Mouse (Mus musculus): ENCODE results near the gene Syne1.

Gene Syne1

DNA sequence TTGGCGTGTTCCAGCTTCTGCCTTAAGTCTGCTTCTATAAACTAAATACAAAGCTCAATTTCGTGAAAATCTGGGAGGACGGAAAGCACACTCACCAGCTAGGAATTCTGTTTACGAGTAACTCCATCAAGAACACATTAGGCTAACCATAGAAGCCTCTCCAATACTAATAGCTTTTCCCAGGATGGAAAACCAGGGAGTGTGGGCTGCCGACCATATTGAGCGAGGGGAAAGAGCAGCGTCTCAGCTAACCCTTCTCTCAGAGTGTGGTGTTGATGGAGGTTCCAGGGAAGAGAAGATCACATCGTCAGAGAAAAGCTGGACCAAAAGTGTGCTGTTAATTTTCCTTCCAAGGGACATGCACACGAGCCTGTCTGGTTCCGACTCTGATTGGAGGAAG is 241.9 kb downstream of the Syne1 start:
- no peak for DNase-seq (ENCODE audit: low read depth, low spot score)

DNA sequence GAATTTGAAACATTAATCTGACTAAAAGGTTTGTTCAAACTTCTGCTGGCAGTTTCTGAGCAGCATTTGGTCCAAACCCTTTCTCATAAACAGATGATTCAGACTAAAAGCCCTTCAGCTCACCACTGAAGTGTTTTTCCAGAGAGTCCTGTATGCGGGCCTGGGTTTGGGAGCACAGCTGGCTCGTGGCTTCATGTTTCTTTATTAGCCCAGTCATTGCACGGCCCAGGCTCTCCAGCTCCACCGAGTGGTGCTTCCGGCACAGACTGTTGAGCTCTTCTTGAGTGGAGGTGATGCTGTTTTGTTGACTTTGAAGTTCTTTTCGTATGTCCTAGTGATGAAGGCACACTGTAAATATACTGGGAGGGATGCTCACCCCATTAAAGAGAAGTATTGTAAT is 245.7 kb downstream of the Syne1 start:
- no peak for DNase-seq (ENCODE audit: low read depth, low spot score)

DNA sequence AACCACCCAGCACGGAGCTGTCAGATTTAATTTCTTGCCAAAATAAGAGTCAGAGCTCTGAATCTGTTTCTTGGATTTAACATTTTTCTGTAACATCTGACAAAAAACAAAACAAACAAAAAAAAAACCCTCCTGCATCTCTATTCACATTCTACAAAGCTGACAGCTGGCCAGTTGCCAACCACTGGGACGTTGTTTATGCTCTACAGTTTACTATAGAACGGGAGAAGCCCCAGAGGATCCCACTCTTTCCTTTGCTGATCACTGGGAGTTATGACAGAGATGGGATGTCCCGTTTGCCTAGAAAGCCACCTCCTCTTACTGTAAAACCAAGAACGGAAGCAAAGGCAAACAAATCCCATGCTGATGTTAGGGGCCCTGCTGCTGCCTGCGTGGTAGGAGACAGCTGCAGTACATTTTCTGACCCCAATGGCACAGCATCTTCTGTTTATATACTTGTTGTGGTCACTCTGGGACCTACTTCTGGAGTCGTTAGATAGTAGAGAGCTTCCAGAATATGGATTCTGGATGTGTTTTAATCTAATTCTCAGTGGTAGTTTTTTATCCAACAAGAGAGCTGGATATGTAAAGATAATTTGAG is 255.9 kb downstream of the Syne1 start:
- no peak for DNase-seq (ENCODE audit: low read depth, low spot score)

DNA sequence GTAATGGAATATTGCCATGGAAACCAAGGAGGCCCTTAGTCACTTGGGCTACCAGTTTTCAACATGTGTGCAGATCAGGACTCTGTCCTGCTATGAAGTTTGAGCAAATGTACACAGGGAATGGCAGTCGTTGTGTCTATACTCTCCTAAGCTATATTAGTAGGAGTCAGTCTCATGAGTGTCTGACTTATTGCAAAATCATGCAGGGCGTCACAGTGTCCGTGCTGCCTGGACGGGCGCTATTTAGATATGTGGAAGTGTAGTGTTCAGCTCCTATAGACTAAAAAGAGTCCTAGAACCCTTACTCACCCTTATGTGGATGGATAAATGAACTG is 261.7 kb downstream of the Syne1 start:
- DNase-seq (ENCODE audit: low read depth, low spot score): no peak

DNA sequence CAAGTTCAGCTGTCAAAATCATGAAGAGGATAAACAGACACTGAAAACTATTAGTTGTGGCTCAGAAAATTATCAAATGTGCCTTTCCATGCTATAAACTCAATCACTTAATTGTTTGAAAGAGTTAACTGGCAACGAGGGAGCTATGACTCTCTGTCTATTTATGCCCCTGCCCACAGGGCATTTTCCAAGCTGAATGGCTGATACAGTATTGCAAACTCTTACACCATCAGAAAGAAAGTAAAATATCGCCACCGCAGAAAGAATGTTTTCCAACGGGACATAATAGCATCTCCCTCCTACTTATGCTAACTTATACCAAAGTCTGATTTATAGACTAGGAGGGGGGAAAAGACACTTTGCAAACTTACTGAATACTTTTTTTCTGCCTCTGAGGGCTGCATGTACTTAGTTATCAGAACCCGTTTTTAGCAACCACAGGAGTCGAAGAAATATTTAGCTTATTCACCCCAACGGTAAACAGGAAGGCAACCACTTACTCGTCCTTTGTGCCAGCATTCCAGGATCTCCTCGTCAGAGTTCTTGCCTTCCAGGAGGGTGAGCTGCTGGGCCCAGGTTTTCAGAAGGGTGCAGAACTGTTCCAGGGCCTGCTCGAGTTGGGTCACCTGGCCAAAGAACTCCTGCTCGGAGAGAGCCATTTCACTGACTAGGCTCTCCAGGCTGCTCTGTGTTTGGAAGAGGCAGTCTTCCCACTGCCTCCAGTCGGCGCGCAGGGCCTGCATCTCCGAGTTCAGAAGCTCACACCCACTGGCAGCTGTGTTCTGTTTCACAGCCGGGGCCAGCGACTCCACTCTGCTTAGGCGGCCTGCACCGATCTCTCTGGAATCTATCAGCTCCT is 262.3 kb downstream of the Syne1 start:
- DNase-seq (ENCODE audit: low read depth, low spot score): no peak

DNA sequence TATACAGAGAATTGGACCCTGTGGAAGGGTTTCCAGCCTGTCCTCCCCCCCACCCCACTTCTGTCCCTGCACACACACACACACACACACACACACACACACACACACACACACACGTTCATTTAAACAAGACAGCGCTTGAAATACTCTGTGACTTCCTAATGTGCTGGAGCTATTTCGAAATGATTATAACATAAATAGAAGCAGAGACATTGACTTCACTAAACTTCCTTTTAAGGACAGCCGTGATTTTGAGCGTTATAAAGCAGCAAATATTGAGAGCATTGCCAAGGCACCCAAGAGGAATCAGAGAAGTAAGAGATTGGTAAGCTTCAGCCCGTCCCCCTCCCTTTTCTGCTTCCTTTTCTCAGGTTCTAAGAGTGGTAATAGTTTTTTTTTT is 263.0 kb downstream of the Syne1 start:
- DNase-seq (ENCODE audit: low read depth, low spot score): no peak

DNA sequence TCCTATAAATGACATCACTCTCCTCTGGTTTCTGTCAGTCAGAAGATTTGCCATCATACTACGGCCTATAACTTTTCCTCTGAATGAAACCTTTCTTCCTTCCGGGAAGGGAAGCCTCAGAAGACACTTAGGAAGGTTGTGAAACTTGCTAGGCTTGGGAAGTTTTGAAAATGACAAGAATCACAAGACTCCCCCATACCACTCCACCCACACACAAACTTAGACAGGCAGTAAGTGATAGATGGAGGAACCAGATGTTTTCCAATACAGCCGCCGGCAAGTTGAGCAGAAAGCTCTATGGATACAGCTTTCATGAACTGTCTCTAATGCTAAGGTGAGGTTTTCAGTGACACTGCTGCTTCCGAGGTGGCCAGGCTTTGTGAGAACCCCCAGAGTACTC is 275.5 kb downstream of the Syne1 start:
- DNase-seq (ENCODE audit: low read depth, low spot score): no peak

DNA sequence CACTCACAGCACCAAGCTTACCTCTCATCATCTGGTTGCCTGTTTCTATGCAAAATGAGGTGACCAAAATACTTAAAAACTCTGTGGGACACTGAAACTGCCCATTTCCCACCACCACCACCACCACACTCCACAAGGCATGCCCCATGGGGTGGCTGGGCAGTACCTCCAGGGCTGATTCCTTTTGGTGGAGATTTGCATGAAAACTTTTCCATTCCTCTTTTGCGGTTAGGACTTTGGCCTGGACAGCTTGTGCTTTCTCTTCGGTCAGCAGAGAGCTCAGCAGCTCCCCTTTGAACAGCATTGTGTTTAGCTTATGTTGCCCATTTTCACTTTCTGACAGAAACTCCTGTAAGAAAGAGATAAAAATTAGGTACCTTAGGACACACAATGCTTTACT is 280.6 kb downstream of the Syne1 start:
- DNase-seq (ENCODE audit: low read depth, low spot score): no peak

DNA sequence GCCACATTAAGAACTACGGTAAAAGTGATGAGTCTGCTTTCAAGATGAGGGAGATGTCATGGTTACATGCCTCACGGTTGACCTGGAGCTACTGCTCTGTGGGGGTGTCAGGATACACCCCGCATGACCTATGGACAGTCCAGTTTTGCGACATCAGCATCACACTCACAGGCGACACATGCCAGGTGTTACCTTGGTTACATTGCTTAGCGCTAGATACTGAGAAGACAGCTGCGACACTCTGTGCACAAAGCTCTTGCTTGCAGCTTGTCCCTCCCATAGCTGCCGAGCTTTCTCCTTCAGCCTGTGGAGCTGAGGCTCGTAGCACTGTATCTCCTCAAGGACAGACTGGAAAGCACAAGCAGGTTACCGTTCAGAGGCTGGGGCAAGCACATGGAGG is 286.9 kb downstream of the Syne1 start:
- no peak for DNase-seq (ENCODE audit: low read depth, low spot score)

DNA sequence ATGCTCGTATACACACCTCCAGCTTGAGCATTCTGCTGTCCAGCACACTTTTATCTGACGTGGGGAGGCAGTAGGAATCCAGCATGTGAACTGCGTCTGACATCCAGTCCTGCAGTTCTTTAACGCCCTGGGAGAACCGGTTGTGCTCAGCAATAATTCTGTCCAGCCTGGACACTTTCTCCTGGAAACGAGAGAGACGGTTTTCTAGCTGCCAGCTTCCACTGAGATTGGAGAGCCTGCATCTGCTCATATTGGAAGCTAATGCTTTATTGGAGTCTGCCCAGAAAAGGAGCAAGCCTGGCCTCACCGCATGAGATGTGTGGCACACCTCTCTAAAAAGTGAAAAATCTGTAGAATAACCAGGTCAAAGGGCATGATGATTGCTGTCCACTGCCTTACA is 288.6 kb downstream of the Syne1 start:
- DNase-seq (ENCODE audit: low read depth, low spot score): no peak

DNA sequence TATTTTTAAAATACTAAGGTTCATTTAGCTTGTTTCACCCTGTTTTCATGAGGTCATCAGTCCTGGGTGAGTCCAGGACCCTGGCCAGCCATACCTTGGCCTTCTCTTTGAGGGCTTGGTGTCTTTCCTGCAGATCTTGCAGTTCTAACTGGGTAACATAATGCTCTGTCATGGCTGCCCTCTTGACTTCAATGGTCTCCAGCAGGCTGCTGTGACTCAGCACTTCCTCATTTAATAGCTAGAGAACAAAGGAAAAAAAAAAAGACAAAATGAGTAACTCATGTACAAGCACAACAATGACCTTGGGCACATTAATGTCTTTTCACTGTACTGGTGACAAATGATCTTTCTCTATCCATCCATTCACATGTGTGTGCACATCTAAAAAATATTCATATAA is 294.6 kb downstream of the Syne1 start:
- DNase-seq (ENCODE audit: low read depth, low spot score): no peak

DNA sequence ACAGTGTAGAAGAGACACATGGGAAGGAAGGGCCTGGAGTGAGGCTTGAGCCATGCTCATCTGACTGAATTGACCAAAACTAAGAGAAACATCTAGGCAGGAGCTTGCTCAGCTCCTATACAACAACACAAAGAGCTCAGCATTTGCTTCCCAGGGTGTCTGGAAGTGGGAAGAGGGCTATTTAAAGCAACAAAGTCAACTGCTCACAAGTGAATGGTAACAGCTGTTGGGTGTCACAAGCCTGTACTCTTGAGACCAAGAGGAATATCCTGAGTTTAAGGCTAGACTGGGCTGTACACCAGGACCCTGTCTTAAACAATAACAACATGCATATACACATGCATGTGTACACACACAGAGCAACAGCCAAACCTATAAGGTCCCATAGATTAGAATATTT is 297.5 kb downstream of the Syne1 start:
- DNase-seq (ENCODE audit: low read depth, low spot score): no peak

DNA sequence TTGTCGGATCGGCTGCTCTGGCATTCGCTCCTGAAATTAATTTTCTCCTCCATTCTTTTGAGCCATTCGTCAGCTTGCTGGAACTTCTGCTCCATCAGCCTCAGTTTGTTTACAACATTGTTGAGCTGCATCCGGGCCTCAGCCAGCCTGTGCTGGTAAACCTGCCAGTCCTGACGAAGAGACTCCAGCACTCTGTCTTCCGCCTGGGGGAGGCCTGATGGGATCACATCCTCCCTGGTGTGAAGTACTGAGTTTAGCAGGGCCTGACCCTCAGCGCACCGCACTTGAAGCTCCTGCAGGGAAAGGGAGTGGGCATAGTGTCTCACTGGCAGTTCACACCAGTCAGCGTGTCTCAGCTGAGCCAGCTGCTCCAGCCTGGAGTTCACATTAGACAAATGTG is 300.6 kb downstream of the Syne1 start:
- no peak for DNase-seq (ENCODE audit: low read depth, low spot score)

DNA sequence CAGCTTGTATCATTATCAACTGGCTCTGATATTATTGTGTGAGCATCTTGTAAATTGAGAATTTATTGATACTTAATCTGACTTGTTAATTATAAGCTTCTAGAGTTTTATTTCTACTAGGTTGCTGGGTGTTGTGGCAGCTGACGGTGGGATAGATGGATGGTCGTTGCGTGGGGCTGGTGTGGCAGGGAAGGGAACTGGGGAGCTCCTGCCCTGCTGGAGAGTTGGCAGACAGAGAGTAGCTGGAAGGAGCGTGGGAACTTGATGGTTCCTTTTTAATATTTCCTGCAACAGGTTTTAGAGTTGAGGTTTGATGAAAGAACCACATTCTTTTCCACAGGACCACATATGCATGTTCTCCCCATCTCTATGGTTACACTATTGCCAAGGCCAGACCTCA is 311.6 kb downstream of the Syne1 start:
- no peak for DNase-seq (ENCODE audit: low read depth, low spot score)

DNA sequence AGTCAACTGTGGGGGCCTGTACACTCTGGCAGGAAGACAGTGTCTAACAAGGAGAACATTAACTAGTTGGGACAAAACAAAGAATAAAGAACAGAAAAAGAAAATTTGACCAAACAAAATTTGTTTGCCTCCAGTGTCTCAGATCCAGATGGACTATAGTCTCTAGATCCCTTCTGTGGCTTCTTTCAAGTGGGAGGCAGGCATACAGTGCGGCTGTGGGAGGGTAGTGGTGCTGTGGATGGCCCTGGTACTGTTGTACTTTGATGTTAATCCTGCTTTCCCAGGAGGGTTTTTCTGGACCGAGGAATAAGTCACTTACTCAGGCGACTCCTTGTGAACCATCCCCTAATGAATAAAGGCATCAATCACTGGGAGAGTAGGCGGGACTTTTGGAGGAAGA is 314.4 kb downstream of the Syne1 start:
- DNase-seq (ENCODE audit: low read depth, low spot score): no peak

DNA sequence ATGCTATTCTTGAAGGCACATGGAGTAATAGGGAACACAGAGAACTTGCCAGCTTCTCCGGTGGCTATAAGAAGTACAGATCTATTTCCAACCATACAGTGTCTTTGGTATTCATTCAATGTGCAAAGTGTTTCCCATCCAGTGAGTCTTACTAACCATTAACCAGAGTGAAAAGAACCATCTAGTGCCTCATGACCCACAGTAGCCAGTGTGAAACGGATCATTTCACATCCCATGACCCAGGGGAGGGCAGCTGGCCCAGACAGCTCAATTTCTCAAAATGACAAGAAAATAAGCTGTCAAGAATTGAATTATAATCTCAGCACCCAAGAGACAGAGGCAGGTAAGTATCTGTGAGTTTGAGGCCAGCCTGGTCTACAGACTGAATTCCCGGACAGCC is 315.1 kb downstream of the Syne1 start:
- DNase-seq (ENCODE audit: low read depth, low spot score): no peak

DNA sequence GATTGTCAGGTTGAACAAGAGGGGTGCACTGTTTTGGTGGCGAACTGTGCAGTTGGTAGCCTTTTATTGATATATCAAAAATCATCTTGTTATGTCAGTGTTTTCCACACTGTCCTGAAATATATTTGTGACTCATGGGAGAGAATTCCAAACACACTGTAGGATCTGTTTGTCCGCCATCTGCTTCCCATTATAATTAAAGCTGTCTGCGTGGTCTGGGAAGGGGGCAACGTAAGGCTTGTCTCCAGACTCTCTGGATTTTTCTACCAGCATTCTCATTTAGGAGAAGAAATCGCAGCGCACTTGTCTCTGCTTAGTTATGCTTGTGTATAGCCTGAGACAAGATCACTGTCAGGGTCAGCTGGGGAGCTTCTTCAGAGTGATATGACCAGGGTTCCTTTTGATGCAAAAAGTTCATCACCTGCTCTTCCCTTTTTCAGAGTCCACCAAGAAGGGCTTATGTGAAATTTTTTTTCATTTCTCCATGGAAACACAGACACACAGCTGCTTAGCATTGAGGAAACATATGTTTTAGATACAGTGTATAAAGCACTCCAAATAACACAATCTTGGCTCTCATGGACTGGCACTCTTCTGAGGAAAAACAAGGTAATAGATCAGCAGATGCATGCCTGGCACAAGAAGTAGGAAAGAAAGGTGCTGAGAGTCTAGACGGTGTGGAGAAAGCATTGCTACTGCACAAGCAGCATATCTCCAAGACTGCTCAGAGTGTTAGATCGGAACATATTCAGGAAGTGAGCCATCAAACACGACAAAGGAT is 316.4 kb downstream of the Syne1 start:
- no peak for DNase-seq (ENCODE audit: low read depth, low spot score)

DNA sequence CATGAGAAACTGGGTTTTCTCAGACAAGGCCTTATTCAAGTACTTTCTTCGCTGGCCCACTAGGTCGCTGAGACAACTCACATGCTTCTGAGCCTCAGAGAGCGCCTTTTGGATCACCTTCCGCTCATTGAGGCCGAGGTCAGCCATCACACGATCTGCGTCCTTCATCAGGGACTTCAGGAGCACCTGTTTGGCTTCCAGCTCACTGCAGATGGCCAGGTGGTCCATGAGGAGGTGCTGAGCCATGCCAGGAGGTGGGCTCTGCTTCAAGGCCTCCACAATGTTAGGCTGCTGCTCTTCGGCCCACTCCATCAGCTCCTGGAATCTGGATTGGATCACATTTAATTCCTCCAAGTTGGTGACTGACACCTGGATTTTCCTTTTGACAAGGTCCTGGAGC is 322.2 kb downstream of the Syne1 start:
- no peak for DNase-seq (ENCODE audit: low read depth, low spot score)

DNA sequence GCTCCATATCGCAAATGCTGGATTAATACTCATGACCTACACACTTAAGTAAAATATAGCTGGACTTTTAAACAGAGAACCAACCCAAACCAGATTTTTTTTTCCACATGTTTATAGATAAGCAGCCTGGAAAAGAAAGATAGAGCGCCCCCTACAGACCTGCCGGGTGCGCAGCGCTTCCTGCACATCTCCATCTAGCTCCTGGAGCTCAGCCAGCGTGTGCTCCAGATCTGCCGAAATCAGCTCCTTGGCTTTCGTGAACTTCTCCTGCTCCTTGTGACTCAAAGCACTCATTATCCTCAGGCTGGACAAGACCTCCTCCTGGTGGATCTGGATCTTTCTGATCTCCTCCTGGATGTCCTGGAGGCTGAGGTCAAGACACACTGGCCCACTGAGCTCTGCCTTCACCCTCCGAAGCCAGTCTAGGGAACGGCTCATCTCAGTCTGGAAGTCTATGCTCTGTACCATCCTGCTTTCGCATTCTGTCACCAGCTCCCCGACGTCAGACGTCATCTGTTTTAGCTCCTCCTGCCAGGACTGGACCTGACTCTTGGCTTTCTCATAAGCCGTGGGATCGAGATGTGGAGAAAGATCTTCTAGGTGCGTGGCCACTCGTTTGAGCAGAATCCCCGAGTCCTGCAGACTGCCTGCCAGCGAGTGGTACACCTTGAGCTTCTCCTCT is 323.7 kb downstream of the Syne1 start:
- DNase-seq (ENCODE audit: low read depth, low spot score): no peak

DNA sequence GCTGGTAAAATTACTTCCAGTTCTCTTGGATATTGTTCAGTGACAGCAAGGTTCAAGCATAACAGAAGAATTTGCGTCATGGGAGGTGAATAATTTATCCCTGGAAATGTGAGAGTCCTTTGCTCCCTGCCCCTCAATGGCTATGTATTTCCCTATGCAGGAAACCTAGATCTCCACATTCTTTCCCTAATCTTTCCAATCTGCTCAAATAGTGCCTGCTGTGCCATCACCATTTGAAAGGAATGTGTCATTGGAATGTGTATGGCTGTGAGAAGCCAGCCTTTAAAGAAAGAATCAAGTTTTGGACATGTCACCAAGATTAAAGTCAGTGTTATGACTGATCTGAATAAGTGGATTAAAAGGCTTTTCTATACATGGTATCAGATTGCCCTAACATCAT is 335.3 kb downstream of the Syne1 start:
- no peak for DNase-seq (ENCODE audit: low read depth, low spot score)

DNA sequence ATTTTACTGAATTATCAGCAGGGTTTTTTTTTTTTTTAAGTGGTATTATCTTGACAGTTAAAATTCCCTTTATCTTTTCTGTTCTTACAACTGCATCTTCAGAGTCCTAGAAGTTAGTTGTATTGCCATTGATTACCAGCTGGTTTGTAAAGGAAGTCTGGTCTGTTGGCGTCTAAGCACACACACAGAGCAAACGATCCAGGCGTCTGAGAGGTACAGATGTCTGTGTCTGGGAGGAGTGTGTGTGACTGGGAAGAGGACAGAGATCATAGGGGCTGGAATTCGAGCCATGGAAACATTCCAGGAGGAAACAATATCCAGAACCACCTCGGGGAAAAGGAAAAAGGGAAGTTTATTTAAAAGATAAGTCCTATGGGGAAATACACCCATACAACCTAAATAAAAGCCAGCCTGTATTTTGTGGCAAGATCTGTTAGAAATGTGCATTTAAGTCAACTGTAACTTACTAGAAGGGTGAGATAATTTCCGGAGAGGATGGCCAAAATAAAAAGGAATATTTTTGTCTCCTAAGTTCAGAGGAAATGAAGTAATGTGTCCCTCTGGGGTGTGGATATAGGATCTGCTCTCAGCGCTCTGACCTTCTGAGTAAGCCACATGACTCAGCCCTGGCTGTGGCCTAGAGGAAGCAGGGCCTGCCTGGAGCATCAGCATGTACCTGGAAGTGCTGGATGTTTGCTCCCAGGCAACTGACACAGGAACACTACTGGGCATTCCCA is 343.2 kb downstream of the Syne1 start:
- DNase-seq (ENCODE audit: low read depth, low spot score): no peak

DNA sequence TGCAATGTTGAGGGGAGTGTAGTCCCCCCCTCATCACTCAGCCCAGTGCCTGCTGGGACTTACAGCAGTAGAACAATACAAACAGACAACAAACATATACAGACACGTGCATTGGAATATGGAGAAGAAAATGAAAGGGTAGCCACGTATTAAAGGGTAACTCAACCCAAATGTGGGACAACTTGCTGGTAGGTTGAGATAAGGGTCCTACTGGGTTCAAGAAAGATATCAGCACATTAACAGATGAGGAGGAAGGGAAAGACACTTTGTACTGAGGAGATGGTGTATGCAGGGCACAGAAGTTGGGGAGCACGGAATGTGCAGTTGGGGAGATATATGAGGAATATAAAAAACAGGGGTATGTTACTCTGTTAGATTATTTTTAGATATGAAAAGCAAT is 345.3 kb downstream of the Syne1 start:
- no peak for DNase-seq (ENCODE audit: low read depth, low spot score)
